Comparison of ENCODE assay signal across 19 mouse cellular contexts in the genomic region with DNA sequence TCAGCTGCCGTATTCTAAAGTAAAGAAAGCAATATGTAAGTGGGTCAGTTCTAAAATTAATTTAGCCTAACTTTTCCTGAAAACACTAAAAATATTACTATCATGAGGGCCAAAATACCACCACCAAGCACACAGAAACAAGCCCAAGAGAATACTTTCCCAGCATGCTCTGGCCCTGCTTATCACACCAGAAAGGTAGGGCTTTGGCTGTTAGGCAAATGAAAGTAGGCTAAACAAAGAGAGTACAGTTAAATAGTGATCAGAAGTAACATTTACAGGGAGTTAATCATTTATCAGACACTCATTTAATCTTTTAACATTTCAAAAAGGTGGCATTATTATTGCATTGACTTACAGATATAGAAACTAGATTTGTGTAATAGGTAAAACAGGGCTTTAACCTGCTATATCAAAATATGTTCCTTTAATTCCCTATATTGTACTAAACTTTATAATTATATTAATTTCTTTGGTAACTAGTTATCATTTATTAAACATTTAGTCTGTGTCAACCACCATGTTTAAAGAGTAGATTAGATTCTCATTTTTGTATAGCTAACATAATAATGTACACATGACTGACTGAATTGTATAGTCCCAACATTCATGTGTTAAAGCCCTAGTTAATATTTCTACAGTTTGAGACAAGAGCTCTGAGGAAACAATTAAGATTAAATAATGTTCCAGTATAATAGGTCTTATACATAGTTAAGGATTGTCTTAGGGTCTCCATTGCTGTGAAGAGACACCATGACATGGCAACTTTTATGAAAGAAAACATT. TPM values are rescaled to one million over a fixed set of nuclear protein-coding genes. Genes with fewer than 3 reads are reported as not detected.
"Had no signal": no experiment of that assay in that cellular context is flagged by ENCODE, and none has a peak within 500 bp of the region (broad histone marks: within the 10 kb centered on the region; RNA-seq: fewer than 3 reads in every experiment).

No protein-coding gene starts in this region.

- DNase-seq: lung, adult 18-20 months; lung, embryonic 14.5 days; lung, postnatal 10 days; lung, postnatal 4 days; midbrain, embryonic 14.5 days; right cerebral cortex, postnatal 14 days; thymus, adult 2 months; thymus, postnatal 25 days; thymus, postnatal 4 days had no signal

- H3K4me1 ChIP-seq: midbrain, embryonic 10.5 days; midbrain, embryonic 12.5 days; neural tube, embryonic 12.5 days had no signal

- H3K27me3 ChIP-seq: midbrain, embryonic 12.5 days; neural tube, embryonic 12.5 days had no signal

- H3K9me3 ChIP-seq: midbrain, embryonic 10.5 days; midbrain, embryonic 12.5 days; neural tube, embryonic 12.5 days had no signal

- H3K4me3 ChIP-seq: midbrain, embryonic 10.5 days; midbrain, embryonic 12.5 days; neural tube, embryonic 12.5 days had no signal

- H3K4me2 ChIP-seq: lung, embryonic 14.5 days; midbrain, embryonic 12.5 days; neural tube, embryonic 12.5 days had no signal

- H3K27ac ChIP-seq: liver, embryonic 14.5 days; midbrain, embryonic 10.5 days; midbrain, embryonic 12.5 days; neural tube, embryonic 12.5 days had no signal

- H3K9ac ChIP-seq: liver, embryonic 14.5 days; lung, embryonic 14.5 days; midbrain, embryonic 12.5 days; neural tube, embryonic 12.5 days had no signal

- ATAC-seq: midbrain, embryonic 16.5 days had no signal

- H3K36me3 ChIP-seq: midbrain, embryonic 10.5 days; midbrain, embryonic 12.5 days; neural tube, embryonic 12.5 days had no signal

RNA-seq across cellular contexts. Expression of gene Ppp1r3a, which starts 32.3 kb away (rescaled TPM):
- total RNA-seq: megakaryocyte, adult 5-6 weeks; megakaryocyte-erythroid progenitor cell, adult 5-6 weeks; neutrophil, adult 5-6 weeks had no signal
- polyA plus RNA-seq: liver, embryonic 14.5 days; midbrain, embryonic 12.5 days; midbrain, embryonic 14.5 days; neural tube, embryonic 14.5 days; spleen, adult 2 months had no signal
